Mouse (Mus musculus): ENCODE results near the gene Zfp94. TPM values are rescaled to one million over a fixed set of nuclear protein-coding genes. Genes with fewer than 3 reads are reported as not detected.

The Zfp94 gene
- polyA plus RNA-seq, 1 experiment from 2014 or later = 10.6 TPM

DNA sequence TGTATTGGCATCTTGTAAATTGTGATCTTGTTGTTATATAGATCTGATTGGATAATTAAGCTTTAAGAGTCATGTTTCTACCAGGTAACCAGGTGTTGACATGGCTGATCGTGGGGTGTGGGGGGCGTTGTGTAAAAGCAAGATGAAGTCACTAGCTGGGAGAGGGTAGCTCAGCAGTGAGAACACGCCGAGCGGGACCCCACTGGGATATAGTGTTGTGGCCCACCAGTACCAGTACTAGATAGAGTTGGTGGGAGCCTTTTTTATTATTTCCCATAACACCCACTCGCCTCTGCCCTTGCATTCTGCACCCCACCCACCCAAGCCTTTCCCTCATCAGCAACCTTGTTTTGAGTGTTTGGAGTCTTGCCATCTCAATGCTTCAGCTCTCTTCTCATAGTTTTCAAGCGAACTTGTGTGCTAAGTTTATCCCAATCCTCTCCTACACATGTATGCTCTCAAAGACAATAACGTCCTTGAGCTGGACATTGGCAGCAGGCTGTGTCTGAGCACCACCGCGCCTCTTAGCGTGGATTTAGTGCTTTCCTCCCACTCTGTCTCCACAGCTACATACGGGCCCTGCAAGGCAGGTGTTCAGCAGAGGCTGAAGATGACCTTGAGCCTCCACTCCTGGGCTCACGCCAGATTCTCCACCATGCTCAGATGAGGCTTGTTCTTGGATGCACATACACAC is 57.0 kb downstream of the Zfp94 start:
- no peaks in the 10 kb centered on the region for H3K4me1 ChIP-seq (ENCODE audit: control insufficient read depth, insufficient read depth, low read length)
- peaks cover 6% of the 10 kb centered on the region; the same call in 1 of the 2 replicates for H3K36me3 ChIP-seq (ENCODE audit: control insufficient read depth, insufficient read depth, low read length)
- no peaks in the 10 kb centered on the region for H3K27me3 ChIP-seq (ENCODE audit: control insufficient read depth, insufficient read depth, low read length)
- no peak overlapping the region for H3K27ac ChIP-seq (ENCODE audit: low read length)
- no peak overlapping the region for H3K4me2 ChIP-seq (replicated peaks; ENCODE audit: low read depth, low read length)
- ATAC-seq (ENCODE audit: insufficient number of reproducible peaks, insufficient read depth, low FRiP score, low read depth) = no peak
- H3K9ac ChIP-seq (replicated peaks; ENCODE audit: low read depth, low read length) = no peak overlapping the region
- H3K4me3 ChIP-seq (ENCODE audit: low read depth, low read length) = no peak overlapping the region
- 89% methylated on average over 13 of the region's 13 CpGs for WGBS
- H3K9me3 ChIP-seq (ENCODE audit: control insufficient read depth, low read depth, low read length) = no peaks in the 10 kb centered on the region

DNA sequence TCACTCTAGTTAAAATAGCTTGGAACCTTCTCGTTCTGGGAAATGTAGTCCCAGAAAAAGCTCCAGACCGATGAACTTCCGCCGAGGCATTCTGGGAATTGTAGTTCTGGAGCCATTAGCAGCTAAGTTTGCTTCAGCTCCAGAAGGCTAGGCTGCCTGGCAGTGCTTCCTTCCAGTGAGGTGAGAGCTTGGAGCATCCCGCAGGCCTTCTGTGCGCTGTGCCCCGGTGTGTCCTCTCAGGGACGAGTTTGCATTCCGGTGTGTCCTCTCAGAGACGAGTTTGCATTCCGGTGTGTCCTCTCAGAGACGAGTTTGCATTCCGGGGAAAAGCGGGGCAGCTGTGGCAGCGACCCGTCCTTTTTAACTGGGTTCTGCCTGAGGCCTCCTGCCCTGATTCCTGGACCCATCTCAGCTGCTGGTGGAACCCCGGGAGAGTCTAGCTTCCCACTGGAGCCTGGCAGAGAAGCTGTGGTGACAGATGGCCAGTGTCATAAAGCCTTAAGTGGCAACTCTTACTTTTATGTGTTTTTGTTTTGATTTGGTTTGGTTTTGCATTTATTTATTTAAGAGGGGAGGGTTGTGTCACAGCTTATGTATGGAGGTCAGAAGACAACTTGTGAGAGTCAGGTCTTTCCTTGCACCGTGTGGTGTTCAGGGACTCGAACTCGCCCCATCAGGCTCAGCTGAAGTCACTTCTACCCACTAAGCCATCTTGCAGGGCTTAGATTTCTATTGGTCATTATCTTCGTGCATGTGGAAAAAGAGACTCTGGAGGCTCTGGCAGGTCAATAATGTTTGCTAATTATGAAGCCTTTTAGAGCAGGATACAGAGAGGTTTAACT is 61.6 kb downstream of the Zfp94 start, which contains the start of gene Zfp108:
Gene Zfp108, plus strand, starts transcription at position 162 of the 842 bp plus-strand sequence.
- H3K27me3 ChIP-seq (ENCODE audit: control insufficient read depth, insufficient read depth, low read length) = no peaks in the 10 kb centered on the region
- peak within 1 kb of the TSS; percentile 62 for H3K4me2 ChIP-seq (replicated peaks; ENCODE audit: low read depth, low read length)
- ATAC-seq (ENCODE audit: insufficient number of reproducible peaks, insufficient read depth, low FRiP score, low read depth) = peak; percentile 87
- peak within 1 kb of the TSS; percentile 69 for H3K9ac ChIP-seq (replicated peaks; ENCODE audit: low read depth, low read length)
- H3K36me3 ChIP-seq (ENCODE audit: control insufficient read depth, insufficient read depth, low read length) = peaks cover 2% of the 10 kb centered on the region; the same call in 1 of the 2 replicates
- H3K27ac ChIP-seq (ENCODE audit: low read length) = no peak within 1 kb of the TSS; the same call in 1 of the 2 replicates
- H3K4me3 ChIP-seq (ENCODE audit: low read depth, low read length) = peak within 1 kb of the TSS; percentile 51
- no peaks in the 10 kb centered on the region for H3K9me3 ChIP-seq (ENCODE audit: control insufficient read depth, low read depth, low read length)
- H3K4me1 ChIP-seq (ENCODE audit: control insufficient read depth, insufficient read depth, low read length) = no peaks in the 10 kb centered on the region
- WGBS = 15% methylated on average over 21 of the region's 21 CpGs

DNA sequence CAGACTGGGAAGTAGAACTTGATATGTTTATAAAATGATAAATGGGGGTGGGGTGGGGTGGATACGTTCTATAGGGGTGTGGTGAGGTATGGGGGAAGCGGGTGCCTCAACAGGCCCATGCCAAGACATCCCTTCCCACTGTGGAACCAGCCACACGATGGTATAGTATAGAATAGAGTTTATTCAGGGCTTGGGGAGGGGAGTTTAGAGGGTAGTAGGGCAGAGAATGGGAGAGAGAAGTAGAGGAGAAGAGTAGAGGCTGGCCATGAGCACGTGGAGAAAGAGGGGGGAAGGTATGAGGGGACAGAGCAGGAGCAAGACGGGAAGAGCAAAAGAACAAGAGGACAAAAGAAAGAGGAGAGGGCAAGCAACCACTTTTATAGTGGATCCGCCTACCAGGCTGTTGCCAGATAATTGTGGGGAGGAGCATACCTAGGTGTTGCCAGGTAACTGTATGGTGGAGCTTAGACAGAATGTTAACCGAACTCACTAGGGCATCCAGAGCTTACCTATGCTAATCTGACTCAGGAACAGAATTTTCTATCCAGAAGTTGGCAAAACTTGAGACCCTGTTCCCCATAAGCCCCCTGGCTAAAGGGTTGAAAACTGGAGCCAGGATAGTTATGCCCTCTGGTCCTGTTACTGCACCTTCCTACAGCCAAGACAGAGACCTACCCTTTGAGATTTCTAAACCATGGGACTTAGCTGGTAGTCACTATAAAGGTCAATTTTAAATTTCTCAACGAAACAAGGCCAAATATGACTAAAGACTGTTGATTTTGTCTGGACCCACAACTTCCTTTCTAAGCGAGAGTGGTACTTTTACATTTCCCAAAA is 62.5 kb downstream of the Zfp94 start:
- ATAC-seq (ENCODE audit: insufficient number of reproducible peaks, insufficient read depth, low FRiP score, low read depth) = peak; percentile 35; the same call in 1 of the 2 replicates

More for the DNA sequence above, 62.5 kb downstream of the Zfp94 start:
- H3K27ac ChIP-seq (ENCODE audit: low read length) = no peak overlapping the region
- H3K9me3 ChIP-seq (ENCODE audit: control insufficient read depth, low read depth, low read length) = no peaks in the 10 kb centered on the region
- 63% methylated on average over 9 of the region's 9 CpGs for WGBS
- no peak overlapping the region for H3K9ac ChIP-seq (replicated peaks; ENCODE audit: low read depth, low read length)
- no peaks in the 10 kb centered on the region for H3K27me3 ChIP-seq (ENCODE audit: control insufficient read depth, insufficient read depth, low read length)
- peak overlapping the region; percentile 51 for H3K4me3 ChIP-seq (ENCODE audit: low read depth, low read length)
- peak overlapping the region; percentile 62 for H3K4me2 ChIP-seq (replicated peaks; ENCODE audit: low read depth, low read length)
- no peaks in the 10 kb centered on the region for H3K4me1 ChIP-seq (ENCODE audit: control insufficient read depth, insufficient read depth, low read length)
- H3K36me3 ChIP-seq (ENCODE audit: control insufficient read depth, insufficient read depth, low read length) = no peaks in the 10 kb centered on the region

Small RNAs within 50 kb of the gene (microRNA-seq; reads per million reads assigned to microRNA genes)
- not detected for gene Gm27592

Other genes with a start within 250 kb of the Zfp94 start
- 21.4 and 23.2 TPM in 2 replicates for gene Zfp180, start 234.7 kb downstream of the Zfp94 start, polyA plus RNA-seq (2014; fragmentation: Nextera tagmentation; extraction: Ambion mirVana)
- gene Zfp112, start 204.4 kb downstream of the Zfp94 start, polyA plus RNA-seq (2014; fragmentation: Nextera tagmentation; extraction: Ambion mirVana) = 5.4 and 6.3 TPM in 2 replicates
- gene Zfp235, start 182.5 kb downstream of the Zfp94 start, polyA plus RNA-seq (2014; fragmentation: Nextera tagmentation; extraction: Ambion mirVana) = 21.7 and 22.2 TPM in 2 replicates
- 5.9 and 8.0 TPM in 2 replicates for gene Zfp114, start 141.6 kb downstream of the Zfp94 start, polyA plus RNA-seq (2014; fragmentation: Nextera tagmentation; extraction: Ambion mirVana)
- gene Zfp111, start 105.2 kb downstream of the Zfp94 start, polyA plus RNA-seq (2014; fragmentation: Nextera tagmentation; extraction: Ambion mirVana) = 13.5 and 14.9 TPM in 2 replicates
- gene Zfp109, start 79.1 kb downstream of the Zfp94 start, polyA plus RNA-seq (2014; fragmentation: Nextera tagmentation; extraction: Ambion mirVana) = 6.3 and 6.4 TPM in 2 replicates
- 4.5 and 4.7 TPM in 2 replicates for gene Zfp108, start 61.9 kb downstream of the Zfp94 start, polyA plus RNA-seq (2014; fragmentation: Nextera tagmentation; extraction: Ambion mirVana)
- 8.3 and 9.7 TPM in 2 replicates for gene Zfp93, start 46.2 kb downstream of the Zfp94 start, polyA plus RNA-seq (2014; fragmentation: Nextera tagmentation; extraction: Ambion mirVana)
- gene Zfp61, start 15.4 kb downstream of the Zfp94 start, polyA plus RNA-seq (2014; fragmentation: Nextera tagmentation; extraction: Ambion mirVana) = 35.3 and 42.7 TPM in 2 replicates
- 0.41 TPM in 1 of 2 replicates, not detected in the other for gene Tescl, start 17.3 kb upstream of the Zfp94 start, polyA plus RNA-seq (2014; fragmentation: Nextera tagmentation; extraction: Ambion mirVana)
- not detected in 2 replicates for gene Lypd5, start 32.5 kb upstream of the Zfp94 start, polyA plus RNA-seq (2014; fragmentation: Nextera tagmentation; extraction: Ambion mirVana)
- 2.4 and 3.0 TPM in 2 replicates for gene Kcnn4, start 53.6 kb upstream of the Zfp94 start, polyA plus RNA-seq (2014; fragmentation: Nextera tagmentation; extraction: Ambion mirVana)
- gene Smg9, start 83.0 kb upstream of the Zfp94 start, polyA plus RNA-seq (2014; fragmentation: Nextera tagmentation; extraction: Ambion mirVana) = 23.2 and 26.6 TPM in 2 replicates
- not detected in 2 replicates for gene Irgc1, start 135.6 kb upstream of the Zfp94 start, polyA plus RNA-seq (2014; fragmentation: Nextera tagmentation; extraction: Ambion mirVana)
- gene Plaur, start 145.8 kb upstream of the Zfp94 start, polyA plus RNA-seq (2014; fragmentation: Nextera tagmentation; extraction: Ambion mirVana) = 12.6 and 14.7 TPM in 2 replicates
- gene Cadm4, start 165.4 kb upstream of the Zfp94 start, polyA plus RNA-seq (2014; fragmentation: Nextera tagmentation; extraction: Ambion mirVana) = 1.4 and 1.5 TPM in 2 replicates
- gene Zfp428, start 190.3 kb upstream of the Zfp94 start, polyA plus RNA-seq (2014; fragmentation: Nextera tagmentation; extraction: Ambion mirVana) = 28.5 and 30.9 TPM in 2 replicates
- 0.21 and 0.29 TPM in 2 replicates for gene AC161166.1, start 195.8 kb upstream of the Zfp94 start, polyA plus RNA-seq (2014; fragmentation: Nextera tagmentation; extraction: Ambion mirVana)
- gene Irgq, start 214.0 kb upstream of the Zfp94 start, polyA plus RNA-seq (2014; fragmentation: Nextera tagmentation; extraction: Ambion mirVana) = 8.9 and 9.0 TPM in 2 replicates
- 0.73 and 1.3 TPM in 2 replicates for gene Pinlyp, start 229.5 kb upstream of the Zfp94 start, polyA plus RNA-seq (2014; fragmentation: Nextera tagmentation; extraction: Ambion mirVana)
- 93.0 and 110 TPM in 2 replicates for gene Xrcc1, start 229.6 kb upstream of the Zfp94 start, polyA plus RNA-seq (2014; fragmentation: Nextera tagmentation; extraction: Ambion mirVana)

Measured in stomach, embryonic 14.5 days (tissue).